In genomic region chr2:165035058-165035431, GRCm38 (mm10) we compare ENCODE assay signal across 9 mouse cellular contexts. TPM values are rescaled to one million over a fixed set of nuclear protein-coding genes. Genes with fewer than 3 reads are reported as not detected.
DNase-seq lines count a peak whose midpoint lies in the region; ATAC-seq and TF ChIP-seq lines count a peak whose summit lies in the region.
"Had no signal": no experiment of that assay in that cellular context is flagged by ENCODE, and none has a peak within 500 bp of the region (broad histone marks: within the 10 kb centered on the region; RNA-seq: fewer than 3 reads in every experiment).

No protein-coding gene starts in this region.

- peak overlapping the region; percentile 92 for H3K4me3 ChIP-seq in gastrocnemius, adult 2 months
- H3K4me3 ChIP-seq in C2C12 (ENCODE audit: insufficient read depth, poor library complexity, severe bottlenecking): peak overlapping the region; percentile 87
- H3K4me3 ChIP-seq in forebrain, embryonic 15.5 days: peak overlapping the region; percentile 83
- H3K4me3 ChIP-seq in liver, embryonic 14.5 days (ENCODE audit: insufficient read depth in 1 of 2, low read depth in 2 of 2, low read length in 2 of 2): peak overlapping the region; percentile 33 to 97

- H3K4me1 ChIP-seq in forebrain, embryonic 15.5 days: peaks cover 35% of the 10 kb centered on the region
- peaks cover 6 to 8% of the 10 kb centered on the region in 2 experiments; a peak in 3 of 4 replicates for H3K4me1 ChIP-seq in liver, embryonic 14.5 days (replicated peaks; ENCODE audit: control insufficient read depth in 2 of 2, insufficient read depth in 2 of 2, low read length in 1 of 2)

- H3K79me3 ChIP-seq in C2C12 (ENCODE audit: low read depth): peaks cover 42% of the 10 kb centered on the region

- no peaks in the 10 kb centered on the region for H3K9me3 ChIP-seq in forebrain, embryonic 15.5 days
- no peaks in the 10 kb centered on the region for H3K9me3 ChIP-seq in liver, embryonic 14.5 days (ENCODE audit: control insufficient read depth, low read length)

- WGBS in forebrain, embryonic 15.5 days: 6% methylated on average over 5 of the region's 5 CpGs
- 46% methylated on average over 5 of the region's 5 CpGs for WGBS in liver, embryonic 14.5 days (ENCODE audit: insufficient replicate concordance)

- H3K4me2 ChIP-seq in forebrain, embryonic 15.5 days (replicated peaks): peak overlapping the region; percentile 69
- H3K4me2 ChIP-seq in liver, embryonic 14.5 days (ENCODE audit: low read depth): peak overlapping the region; percentile 70

- H3ac ChIP-seq in C2C12 (ENCODE audit: control insufficient read depth, insufficient read length, low read depth): no peak overlapping the region

- peaks cover 9% of the 10 kb centered on the region for H3K36me3 ChIP-seq in C2C12 (ENCODE audit: control insufficient read depth, insufficient read depth)
- no peaks in the 10 kb centered on the region for H3K36me3 ChIP-seq in forebrain, embryonic 15.5 days
- no peaks in the 10 kb centered on the region for H3K36me3 ChIP-seq in liver, embryonic 14.5 days (replicated peaks; ENCODE audit: control insufficient read depth, insufficient read depth, low read depth)

- no peak for DNase-seq in gastrocnemius, adult 2 months
- no peak for DNase-seq in gastrocnemius, postnatal 14 days
- DNase-seq in liver, embryonic 14.5 days (ENCODE audit: low read depth in 3 of 3, low spot score in 3 of 3): no peak
- DNase-seq in frontal cortex, postnatal 36 days (ENCODE audit: low spot score in 2 of 2): no peak
- DNase-seq in frontal cortex, adult 2 months (ENCODE audit: extremely low spot score in 1 of 2, low spot score in 1 of 2): no peak
- no peak for DNase-seq in left cerebral cortex, postnatal 4 days

- no peak for ATAC-seq in forebrain, embryonic 15.5 days (replicated peaks)
- no peak for ATAC-seq in liver, embryonic 14.5 days (ENCODE audit: insufficient read depth)

- intact Hi-C loops in gastrocnemius, adult 2 months (cut with DNase I): loop anchor here (5.0 kb wide), 1 partner anchor 108 kb away; no protein-coding TSS in a partner anchor
- intact Hi-C loops in gastrocnemius, postnatal 14 days (cut with DNase I; ENCODE audit: low total_unique reads): loop anchor here (5.0 kb wide), 1 partner anchor 83 kb away; no protein-coding TSS in a partner anchor
- intact Hi-C loops in left cerebral cortex, postnatal 4 days (cut with DNase I): no loop called here

- TF ChIP-seq CTCF in gastrocnemius, adult 2 months (IDR thresholded peaks at IDR 0.05): no peak
- TF ChIP-seq CTCF in C2C12 (IDR thresholded peaks at IDR 0.05; ENCODE audit: control insufficient read depth, insufficient read depth, insufficient read length): no peak
- no peak for TF ChIP-seq CTCF in liver, embryonic 14.5 days (IDR thresholded peaks at IDR 0.05; ENCODE audit: low read depth)

- H3K9ac ChIP-seq in forebrain, embryonic 15.5 days (replicated peaks): peak overlapping the region; percentile 40
- H3K9ac ChIP-seq in liver, embryonic 14.5 days (replicated peaks): no peak overlapping the region

- no peak for TF ChIP-seq EP300 in liver, embryonic 14.5 days (IDR thresholded peaks at IDR 0.05; ENCODE audit: low read depth)

- peaks cover 3% of the 10 kb centered on the region for H3K27me3 ChIP-seq in C2C12 (ENCODE audit: control insufficient read depth, insufficient read depth, insufficient read length)
- no peaks in the 10 kb centered on the region for H3K27me3 ChIP-seq in forebrain, embryonic 15.5 days
- H3K27me3 ChIP-seq in liver, embryonic 14.5 days (ENCODE audit: control insufficient read depth, insufficient read depth, low read length): no peaks in the 10 kb centered on the region

- H3K27ac ChIP-seq in gastrocnemius, adult 2 months: peak overlapping the region; percentile 95
- peak overlapping the region; percentile 90 for H3K27ac ChIP-seq in forebrain, embryonic 15.5 days (replicated peaks)
- no peak overlapping the region for H3K27ac ChIP-seq in liver, embryonic 14.5 days

- H3K79me2 ChIP-seq in C2C12 (ENCODE audit: control insufficient read depth, insufficient read depth): peaks cover 48% of the 10 kb centered on the region

TF ChIP-seq in C2C12, 6 proteins besides CTCF, POLR2A, EP300 and RAD21:
- TF ChIP-seq USF1 (IDR thresholded peaks at IDR 0.05; ENCODE audit: low read depth) (no peak), FOSL1 (IDR thresholded peaks at IDR 0.05; ENCODE audit: insufficient read depth, low read length, poor library complexity, severe bottlenecking) (no peak), MYOD1 (IDR thresholded peaks at IDR 0.05; ENCODE audit: control insufficient read depth, insufficient read length, low read depth) (no peak), MYOG (IDR thresholded peaks at IDR 0.05; ENCODE audit: control insufficient read depth, extremely low read depth, insufficient read length) (no peak), MAX (IDR thresholded peaks at IDR 0.05) (no peak), CEBPB (IDR thresholded peaks at IDR 0.05; ENCODE audit: low read depth) (no peak)
TF ChIP-seq in C2C12: peak in this region for 0.

RNA-seq across cellular contexts. Expression of gene Ncoa5, which starts 0.4 kb away (rescaled TPM):
- 10 to 100 TPM; 13.2 to 14.6 TPM for total RNA-seq in gastrocnemius, adult 2 months (2021)
- total RNA-seq in gastrocnemius, postnatal 14 days (2021): 10 to 100 TPM; 12.3 TPM
- polyA plus RNA-seq in C2C12 (2012; fragmentation: generic; extraction: Trizol): 31.2 TPM
- 131 and 137 TPM in 2 replicates for polyA plus RNA-seq in forebrain, embryonic 15.5 days (2015; fragmentation: Nextera tagmentation; extraction: Ambion mirVana)
- polyA plus RNA-seq in liver, embryonic 14.5 days (2012; rRNA removed): 11.7 and 13.5 TPM in 2 replicates
- 11.6 TPM in 2 replicates for polyA plus RNA-seq in liver, embryonic 14.5 days (2014; fragmentation: Nextera tagmentation; extraction: Ambion mirVana)
- 57.4 and 67.1 TPM in 2 replicates for polyA plus RNA-seq in frontal cortex, adult 2 months (2012; rRNA removed)
- total RNA-seq in left cerebral cortex, postnatal 4 days (2021): 100 to 1,000 TPM; 107 to 111 TPM

RNA-seq across cellular contexts. Expression of gene Cd40, which starts 20.4 kb away (rescaled TPM):
- total RNA-seq in gastrocnemius, adult 2 months (2021): under 1 TPM; 0.69 to 0.75 TPM
- total RNA-seq in gastrocnemius, postnatal 14 days (2021): 1 to 10 TPM; 1.1 to 1.2 TPM
- 0.27 TPM for polyA plus RNA-seq in C2C12 (2012; fragmentation: generic; extraction: Trizol)
- polyA plus RNA-seq in forebrain, embryonic 15.5 days (2015; fragmentation: Nextera tagmentation; extraction: Ambion mirVana): 4.8 and 5.8 TPM in 2 replicates
- polyA plus RNA-seq in liver, embryonic 14.5 days (2012; rRNA removed): 1.9 and 2.4 TPM in 2 replicates
- 3.0 and 4.3 TPM in 2 replicates for polyA plus RNA-seq in liver, embryonic 14.5 days (2014; fragmentation: Nextera tagmentation; extraction: Ambion mirVana)
- polyA plus RNA-seq in frontal cortex, adult 2 months (2012; rRNA removed): 1.5 and 1.8 TPM in 2 replicates
- 1 to 10 TPM; 2.3 to 4.2 TPM for total RNA-seq in left cerebral cortex, postnatal 4 days (2021)

RNA-seq across cellular contexts. Expression of gene 1700025C18Rik, which starts 55.5 kb away (rescaled TPM):
- total RNA-seq in gastrocnemius, adult 2 months (2021): not detected
- total RNA-seq in gastrocnemius, postnatal 14 days (2021): not detected
- not detected for polyA plus RNA-seq in C2C12 (2012; fragmentation: generic; extraction: Trizol)
- not detected in 2 replicates for polyA plus RNA-seq in forebrain, embryonic 15.5 days (2015; fragmentation: Nextera tagmentation; extraction: Ambion mirVana)
- not detected in 2 replicates for polyA plus RNA-seq in liver, embryonic 14.5 days (2012; rRNA removed)
- not detected in 2 replicates for polyA plus RNA-seq in liver, embryonic 14.5 days (2014; fragmentation: Nextera tagmentation; extraction: Ambion mirVana)
- not detected in 2 replicates for polyA plus RNA-seq in frontal cortex, adult 2 months (2012; rRNA removed)
- total RNA-seq in left cerebral cortex, postnatal 4 days (2021): not detected
- polyA plus RNA-seq: brain, embryonic 14.5 days had no signal
